Mouse (Mus musculus): ENCODE results near the gene Lrrc37a. TPM values are rescaled to one million over a fixed set of nuclear protein-coding genes. Genes with fewer than 3 reads are reported as not detected.

The Lrrc37a gene
- not detected in 2 replicates for polyA plus RNA-seq (2012; rRNA removed; ENCODE audit: low replicate concordance)

DNA sequence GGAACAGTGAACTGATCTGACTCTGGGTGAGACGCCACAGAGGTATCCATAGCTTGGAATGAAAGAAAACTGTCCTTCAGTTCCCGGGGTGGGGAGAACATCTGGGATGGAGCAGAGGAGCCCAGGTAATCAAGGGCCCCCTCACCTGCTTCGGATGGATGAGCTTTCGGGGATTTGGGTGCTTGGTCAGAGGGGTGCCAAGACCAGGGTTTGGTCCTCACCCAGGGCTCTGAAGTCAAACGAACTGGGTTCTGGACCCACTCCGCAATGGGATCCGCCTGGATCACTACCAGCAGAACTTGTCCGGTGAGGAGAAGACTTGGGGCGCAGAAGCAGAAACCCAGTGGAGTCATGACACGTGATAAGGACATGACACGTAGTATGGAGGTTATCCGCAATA, at the start of gene Lrrc37a:
Gene Lrrc37a (minus strand): TSS at position 101 of the 400 bp plus-strand sequence.

DNA sequence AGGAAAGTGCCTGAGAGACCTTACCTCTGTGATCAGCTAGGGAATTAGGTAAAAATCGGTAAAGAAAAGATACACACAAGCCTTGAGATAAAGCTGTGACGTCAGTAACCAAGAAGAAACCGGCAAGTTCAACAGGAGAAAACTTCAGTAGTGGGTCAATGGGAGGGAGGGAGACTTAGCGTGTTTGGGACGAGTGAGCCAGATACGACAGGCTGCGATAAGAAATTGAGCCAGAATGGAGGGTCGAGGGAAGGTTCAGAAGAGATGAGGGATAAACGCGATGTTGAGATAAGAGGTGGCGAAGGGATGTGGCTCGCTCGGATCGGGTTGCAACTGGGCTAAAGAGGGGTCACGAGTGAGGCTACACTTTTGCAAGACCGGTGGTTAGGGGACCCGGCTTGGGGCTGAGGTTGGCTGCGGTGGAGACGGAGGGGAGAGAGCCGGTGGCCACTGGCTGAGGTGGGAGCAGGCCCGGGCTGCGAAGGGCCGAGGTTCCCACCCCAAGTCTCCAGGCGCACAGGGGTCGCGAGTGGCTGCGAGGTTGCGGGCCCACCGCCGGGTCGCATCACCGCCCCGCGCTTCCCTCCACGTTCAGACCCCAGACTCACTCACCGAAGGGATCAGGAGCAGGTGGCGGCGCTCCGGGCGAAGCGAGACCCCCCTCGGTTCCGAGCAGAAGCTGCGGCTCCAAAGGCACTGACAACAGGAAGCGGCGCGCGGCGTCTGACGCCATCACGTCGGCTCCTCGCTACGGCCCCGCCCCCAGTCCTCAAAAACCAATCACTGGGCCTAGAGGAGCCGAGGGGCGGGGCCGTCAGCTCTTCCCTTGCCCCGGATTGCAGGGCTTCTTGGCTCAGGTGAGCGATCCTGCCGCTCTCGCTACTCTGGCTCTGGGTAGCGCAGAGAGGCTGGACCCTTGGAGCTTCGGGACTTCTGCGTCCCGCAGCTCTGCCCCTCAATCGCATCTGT, 92.1 kb downstream of the Lrrc37a start, which contains the start of gene Plekhm1:
Gene Plekhm1 (minus strand): TSS at position 707 of the 969 bp plus-strand sequence.

Other genes starting within 250 kb of the Lrrc37a start
- gene Map3k14, start 237.1 kb downstream of the Lrrc37a start, polyA plus RNA-seq (2012; rRNA removed; ENCODE audit: low replicate concordance): 18.7 and 28.6 TPM in 2 replicates
- 36.0 and 79.3 TPM in 2 replicates for gene Arhgap27, start 140.9 kb downstream of the Lrrc37a start, polyA plus RNA-seq (2012; rRNA removed; ENCODE audit: low replicate concordance)
- gene Plekhm1, start 91.9 kb downstream of the Lrrc37a start, polyA plus RNA-seq (2012; rRNA removed; ENCODE audit: low replicate concordance): 34.5 TPM in 2 replicates
- gene Gm884, start 116.5 kb upstream of the Lrrc37a start, polyA plus RNA-seq (2012; rRNA removed; ENCODE audit: low replicate concordance): not detected in 2 replicates
- 0.47 TPM in 1 of 2 replicates, not detected in the other for gene Lyzl6, start 134.3 kb upstream of the Lrrc37a start, polyA plus RNA-seq (2012; rRNA removed; ENCODE audit: low replicate concordance)
- 1.1 and 2.6 TPM in 2 replicates for gene Rprml, start 145.0 kb upstream of the Lrrc37a start, polyA plus RNA-seq (2012; rRNA removed; ENCODE audit: low replicate concordance)
- gene Gosr2, start 193.3 kb upstream of the Lrrc37a start, polyA plus RNA-seq (2012; rRNA removed; ENCODE audit: low replicate concordance): 62.8 and 95.8 TPM in 2 replicates
- 0.18 and 0.22 TPM in 2 replicates for gene Wnt9b, start 245.2 kb upstream of the Lrrc37a start, polyA plus RNA-seq (2012; rRNA removed; ENCODE audit: low replicate concordance)